Mouse (Mus musculus): Measurements from ENCODE around the gene Cd72. TPM values are rescaled to one million over a fixed set of nuclear protein-coding genes. Genes with fewer than 3 reads are reported as not detected.

Cd72 gene
- polyA plus RNA-seq, 1 experiment = not detected

- Histone ChIP-seq H3K27ac (ENCODE audit: insufficient read depth, low read length) (no peak overlapping the region), H3K4me3 (ENCODE audit: low read depth, low read length) (no peak overlapping the region), H3K9ac (ENCODE audit: low read depth, poor library complexity, severe bottlenecking) (no peak overlapping the region), H3K9me3 (replicated peaks; ENCODE audit: control insufficient read depth, insufficient read depth, low read length, poor library complexity, severe bottlenecking) (no peaks in the 10 kb centered on the region), H3K27me3 (ENCODE audit: control insufficient read depth, insufficient read depth, low read length, poor library complexity, severe bottlenecking) (no peaks in the 10 kb centered on the region), H3K4me1 (ENCODE audit: control insufficient read depth, insufficient read depth, low read length) (no peaks in the 10 kb centered on the region), H3K36me3 (ENCODE audit: control insufficient read depth, insufficient read depth, low read length, poor library complexity, severe bottlenecking) (no peaks in the 10 kb centered on the region)
- TF ChIP-seq POLR2A (IDR thresholded peaks at IDR 0.05; ENCODE audit: insufficient read depth, low read length) (no peak), EP300 (IDR thresholded peaks at IDR 0.05; ENCODE audit: insufficient read depth, low read depth, low read length) (no peak), CTCF (IDR thresholded peaks at IDR 0.05; ENCODE audit: low read depth, low read length) (no peak)
Measured at GRCm38 (mm10) chr4:43457124-43457523, 2.7 kb upstream of the Cd72 start.

GRCm38 (mm10) chr4:43456470-43456869 lies 2.0 kb upstream of the Cd72 start:
- TF ChIP-seq EP300 (IDR thresholded peaks at IDR 0.05; ENCODE audit: insufficient read depth, low read depth, low read length) (no peak), CTCF (IDR thresholded peaks at IDR 0.05; ENCODE audit: low read depth, low read length) (no peak), POLR2A (IDR thresholded peaks at IDR 0.05; ENCODE audit: insufficient read depth, low read length) (no peak)
- Histone ChIP-seq H3K4me3 (ENCODE audit: low read depth, low read length) (no peak overlapping the region), H3K9ac (ENCODE audit: low read depth, poor library complexity, severe bottlenecking) (no peak overlapping the region), H3K9me3 (replicated peaks; ENCODE audit: control insufficient read depth, insufficient read depth, low read length, poor library complexity, severe bottlenecking) (no peaks in the 10 kb centered on the region), H3K27me3 (ENCODE audit: control insufficient read depth, insufficient read depth, low read length, poor library complexity, severe bottlenecking) (no peaks in the 10 kb centered on the region), H3K4me1 (ENCODE audit: control insufficient read depth, insufficient read depth, low read length) (no peaks in the 10 kb centered on the region), H3K27ac (ENCODE audit: insufficient read depth, low read length) (no peak overlapping the region), H3K36me3 (ENCODE audit: control insufficient read depth, insufficient read depth, low read length, poor library complexity, severe bottlenecking) (no peaks in the 10 kb centered on the region)

GRCm38 (mm10) chr4:43453413-43453812 lies 1.0 kb downstream of the Cd72 start:
- no peak overlapping the region for H3K27ac ChIP-seq (ENCODE audit: insufficient read depth, low read length)

GRCm38 (mm10) chr4:43452315-43452714 lies 2.1 kb downstream of the Cd72 start:
- TF ChIP-seq POLR2A (IDR thresholded peaks at IDR 0.05; ENCODE audit: insufficient read depth, low read length) (no peak), EP300 (IDR thresholded peaks at IDR 0.05; ENCODE audit: insufficient read depth, low read depth, low read length) (no peak), CTCF (IDR thresholded peaks at IDR 0.05; ENCODE audit: low read depth, low read length) (no peak)
- Histone ChIP-seq H3K36me3 (ENCODE audit: control insufficient read depth, insufficient read depth, low read length, poor library complexity, severe bottlenecking) (no peaks in the 10 kb centered on the region), H3K27ac (ENCODE audit: insufficient read depth, low read length) (no peak overlapping the region), H3K4me1 (ENCODE audit: control insufficient read depth, insufficient read depth, low read length) (no peaks in the 10 kb centered on the region), H3K9me3 (replicated peaks; ENCODE audit: control insufficient read depth, insufficient read depth, low read length, poor library complexity, severe bottlenecking) (no peaks in the 10 kb centered on the region), H3K4me3 (ENCODE audit: low read depth, low read length) (no peak overlapping the region), H3K27me3 (ENCODE audit: control insufficient read depth, insufficient read depth, low read length, poor library complexity, severe bottlenecking) (no peaks in the 10 kb centered on the region), H3K9ac (ENCODE audit: low read depth, poor library complexity, severe bottlenecking) (no peak overlapping the region)

More at GRCm38 (mm10) chr4:43453413-43453812, 1.0 kb downstream of the Cd72 start:
- Histone ChIP-seq H3K4me3 (ENCODE audit: low read depth, low read length) (no peak overlapping the region), H3K9ac (ENCODE audit: low read depth, poor library complexity, severe bottlenecking) (no peak overlapping the region), H3K27me3 (ENCODE audit: control insufficient read depth, insufficient read depth, low read length, poor library complexity, severe bottlenecking) (no peaks in the 10 kb centered on the region), H3K9me3 (replicated peaks; ENCODE audit: control insufficient read depth, insufficient read depth, low read length, poor library complexity, severe bottlenecking) (no peaks in the 10 kb centered on the region), H3K36me3 (ENCODE audit: control insufficient read depth, insufficient read depth, low read length, poor library complexity, severe bottlenecking) (no peaks in the 10 kb centered on the region), H3K4me1 (ENCODE audit: control insufficient read depth, insufficient read depth, low read length) (no peaks in the 10 kb centered on the region)
- TF ChIP-seq EP300 (IDR thresholded peaks at IDR 0.05; ENCODE audit: insufficient read depth, low read depth, low read length) (no peak), POLR2A (IDR thresholded peaks at IDR 0.05; ENCODE audit: insufficient read depth, low read length) (no peak), CTCF (IDR thresholded peaks at IDR 0.05; ENCODE audit: low read depth, low read length) (no peak)

- TF ChIP-seq POLR2A (IDR thresholded peaks at IDR 0.05; ENCODE audit: insufficient read depth, low read length) (no peak), CTCF (IDR thresholded peaks at IDR 0.05; ENCODE audit: low read depth, low read length) (no peak), EP300 (IDR thresholded peaks at IDR 0.05; ENCODE audit: insufficient read depth, low read depth, low read length) (no peak)
- Histone ChIP-seq H3K4me3 (ENCODE audit: low read depth, low read length) (no peak overlapping the region), H3K27ac (ENCODE audit: insufficient read depth, low read length) (no peak overlapping the region), H3K36me3 (ENCODE audit: control insufficient read depth, insufficient read depth, low read length, poor library complexity, severe bottlenecking) (0 out of 2 replicates have a peak, but pooled peaks cover 3% of the 10 kb centered on the region), H3K27me3 (ENCODE audit: control insufficient read depth, insufficient read depth, low read length, poor library complexity, severe bottlenecking) (no peaks in the 10 kb centered on the region), H3K9me3 (replicated peaks; ENCODE audit: control insufficient read depth, insufficient read depth, low read length, poor library complexity, severe bottlenecking) (no peaks in the 10 kb centered on the region), H3K4me1 (ENCODE audit: control insufficient read depth, insufficient read depth, low read length) (no peaks in the 10 kb centered on the region), H3K9ac (ENCODE audit: low read depth, poor library complexity, severe bottlenecking) (no peak overlapping the region)
Measured at GRCm38 (mm10) chr4:43448554-43448953, 5.9 kb downstream of the Cd72 start.

- H3K36me3 ChIP-seq (ENCODE audit: control insufficient read depth, insufficient read depth, low read length, poor library complexity, severe bottlenecking) = 0 out of 2 replicates have a peak, but pooled peaks cover 3% of the 10 kb centered on the region
- TF ChIP-seq POLR2A (IDR thresholded peaks at IDR 0.05; ENCODE audit: insufficient read depth, low read length) (no peak), CTCF (IDR thresholded peaks at IDR 0.05; ENCODE audit: low read depth, low read length) (no peak), EP300 (IDR thresholded peaks at IDR 0.05; ENCODE audit: insufficient read depth, low read depth, low read length) (no peak)
- H3K9me3 ChIP-seq (replicated peaks; ENCODE audit: control insufficient read depth, insufficient read depth, low read length, poor library complexity, severe bottlenecking) = no peaks in the 10 kb centered on the region
- no peak overlapping the region for H3K4me3 ChIP-seq (ENCODE audit: low read depth, low read length)
- H3K4me1 ChIP-seq (ENCODE audit: control insufficient read depth, insufficient read depth, low read length) = no peaks in the 10 kb centered on the region
- H3K27me3 ChIP-seq (ENCODE audit: control insufficient read depth, insufficient read depth, low read length, poor library complexity, severe bottlenecking) = no peaks in the 10 kb centered on the region
- H3K9ac ChIP-seq (ENCODE audit: low read depth, poor library complexity, severe bottlenecking) = no peak overlapping the region
- no peak overlapping the region for H3K27ac ChIP-seq (ENCODE audit: insufficient read depth, low read length)
Measured at GRCm38 (mm10) chr4:43447251-43447650, 7.2 kb downstream of the Cd72 start.

All from ES-Bruce4 (cell line).